Mouse (Mus musculus): ENCODE results near the gene Dbx2.

Gene Dbx2

GRCm38 (mm10) chr15:95655860-95656259 lies at the start of gene Dbx2:
TSS of gene Dbx2 (minus strand) at chr15:95655960.
- POLR2A ChIA-PET = no interaction called here
- CTCF ChIA-PET = no interaction called here

DNA sequence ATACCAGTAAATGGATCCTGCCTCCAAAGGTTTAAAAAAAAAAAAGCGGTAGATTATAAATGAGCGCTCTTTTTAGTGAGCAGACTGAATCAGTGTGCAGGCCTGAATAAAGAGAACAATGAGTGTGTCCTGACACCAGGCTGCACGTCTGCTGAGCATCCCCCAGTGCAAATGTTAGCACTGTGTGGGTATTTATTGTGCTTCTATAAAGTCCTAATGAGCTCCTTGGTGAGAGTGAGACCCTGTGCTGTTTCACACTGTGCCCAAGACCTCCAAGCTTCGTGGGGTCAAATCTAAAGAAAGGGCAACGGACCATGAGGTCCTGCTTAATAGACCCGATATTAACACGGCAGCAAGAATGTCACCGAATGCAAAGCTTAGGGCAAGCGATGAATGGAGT lies 46.4 kb upstream of the Dbx2 start:
- CTCF ChIA-PET = interaction anchor here in 1 of 4 experiments (0.6 kb wide), 1 partner anchor 657 kb away, joined by 3 read pairs; no protein-coding TSS in a partner anchor

DNA sequence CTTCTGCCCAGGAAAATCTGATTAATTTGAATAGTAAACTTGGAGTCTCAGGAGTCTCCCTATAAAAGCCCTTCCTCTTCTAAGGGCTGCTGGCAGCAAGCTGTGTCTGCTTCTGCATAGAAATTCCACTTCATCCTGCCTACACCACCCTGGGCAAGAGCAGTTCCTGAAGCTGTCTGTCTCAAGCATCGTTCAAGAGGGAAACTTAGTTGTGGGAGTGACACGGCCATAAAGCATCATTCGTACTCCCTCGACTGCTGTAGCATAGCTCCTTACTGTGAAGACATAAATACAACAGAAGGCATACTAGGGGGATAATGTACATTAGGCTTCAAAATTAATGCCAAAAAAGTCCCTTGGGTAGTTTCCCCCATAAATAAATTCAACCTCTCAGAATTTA lies 45.8 kb upstream of the Dbx2 start:
- POLR2A ChIA-PET = no interaction called here
- CTCF ChIA-PET = interaction anchor here in 1 of 4 experiments (1.5 kb wide), 1 partner anchor 24 kb away, joined by 3 read pairs; no protein-coding TSS in a partner anchor

More for the DNA sequence above, 46.4 kb upstream of the Dbx2 start:
- POLR2A ChIA-PET = interaction anchor here in 1 of 4 experiments (0.5 to 0.6 kb wide), 2 partner anchors 14 to 71 kb away, joined by 3 read pairs; no protein-coding TSS in a partner anchor

GRCm38 (mm10) chr15:95699371-95699770 lies 43.6 kb upstream of the Dbx2 start:
- POLR2A ChIA-PET = no interaction called here

DNA sequence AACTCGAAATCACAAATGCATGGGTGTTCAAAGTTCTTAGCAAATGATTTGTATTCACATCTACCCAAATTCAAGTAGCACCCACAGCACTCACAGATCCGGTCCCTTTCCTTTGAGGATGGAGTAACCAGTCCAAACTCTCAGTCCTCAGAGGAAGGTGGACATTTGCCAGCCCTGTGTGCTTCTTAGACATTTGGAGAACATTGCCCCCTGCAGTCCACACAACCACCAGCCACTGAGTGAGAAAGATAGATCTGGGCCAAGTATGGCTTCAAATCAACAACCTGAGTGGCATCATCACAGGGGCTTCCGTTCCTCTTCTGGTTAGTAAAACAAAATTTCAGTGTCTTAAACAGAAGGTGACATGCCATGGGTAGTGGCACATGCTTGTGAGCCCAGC lies 38.0 kb upstream of the Dbx2 start:
- CTCF ChIA-PET = no interaction called here

More at GRCm38 (mm10) chr15:95699371-95699770, 43.6 kb upstream of the Dbx2 start:
- CTCF ChIA-PET = interaction anchor here in 1 of 4 experiments (0.9 kb wide), 1 partner anchor 24 kb away, joined by 3 read pairs; no protein-coding TSS in a partner anchor

GRCm38 (mm10) chr15:95691594-95691993 lies 35.8 kb upstream of the Dbx2 start:
- ChIA-PET POLR2A (no interaction called here), CTCF (no interaction called here)

More for the DNA sequence above, 38.0 kb upstream of the Dbx2 start:
- POLR2A ChIA-PET = no interaction called here

DNA sequence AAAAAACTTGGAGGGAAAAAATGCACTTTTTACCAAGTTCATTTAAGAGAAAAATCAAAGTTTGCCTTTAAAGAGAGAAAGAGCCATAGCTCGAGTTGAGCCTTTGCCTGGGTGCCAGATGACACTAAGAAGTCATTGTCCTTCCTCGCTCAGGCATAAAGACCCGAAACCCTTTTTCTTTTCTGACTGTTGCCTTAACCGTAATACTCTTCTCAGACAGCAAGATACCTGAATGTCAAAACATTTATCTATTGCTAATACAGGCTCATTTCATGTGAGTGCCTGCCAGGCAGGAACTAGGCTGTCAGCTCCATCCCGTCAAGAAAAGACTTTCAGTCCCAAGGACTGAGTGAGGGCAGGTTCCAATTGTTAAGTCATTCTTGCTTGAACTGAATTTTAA lies 35.4 kb upstream of the Dbx2 start:
- POLR2A ChIA-PET = no interaction called here
- CTCF ChIA-PET = no interaction called here

GRCm38 (mm10) chr15:95682620-95683019 lies 26.9 kb upstream of the Dbx2 start:
- ChIA-PET POLR2A (no interaction called here), CTCF (no interaction called here)

DNA sequence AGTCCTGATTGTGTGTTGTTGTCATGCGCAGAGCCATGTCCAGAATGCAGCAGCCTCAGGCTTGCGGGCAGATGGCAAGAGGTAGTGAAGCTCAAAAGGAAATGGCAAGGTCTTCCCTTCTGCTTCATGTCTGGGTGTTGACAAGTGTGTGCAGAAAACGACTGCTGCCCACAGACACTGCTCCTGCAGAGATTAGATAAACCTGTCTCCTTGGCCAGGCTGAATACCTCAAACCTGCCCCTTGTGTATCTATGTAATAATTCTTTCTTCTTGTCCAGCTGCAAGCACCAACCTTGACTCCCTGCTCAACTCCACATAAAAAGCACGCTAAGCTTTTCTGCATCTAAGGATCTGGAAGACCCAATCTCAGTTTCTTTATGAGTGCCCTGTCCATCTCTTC lies 19.9 kb upstream of the Dbx2 start:
- ChIA-PET POLR2A (no interaction called here), CTCF (no interaction called here)

- POLR2A ChIA-PET = no interaction called here
- CTCF ChIA-PET = no interaction called here
Observed at GRCm38 (mm10) chr15:95675176-95675575, 19.4 kb upstream of the Dbx2 start.

DNA sequence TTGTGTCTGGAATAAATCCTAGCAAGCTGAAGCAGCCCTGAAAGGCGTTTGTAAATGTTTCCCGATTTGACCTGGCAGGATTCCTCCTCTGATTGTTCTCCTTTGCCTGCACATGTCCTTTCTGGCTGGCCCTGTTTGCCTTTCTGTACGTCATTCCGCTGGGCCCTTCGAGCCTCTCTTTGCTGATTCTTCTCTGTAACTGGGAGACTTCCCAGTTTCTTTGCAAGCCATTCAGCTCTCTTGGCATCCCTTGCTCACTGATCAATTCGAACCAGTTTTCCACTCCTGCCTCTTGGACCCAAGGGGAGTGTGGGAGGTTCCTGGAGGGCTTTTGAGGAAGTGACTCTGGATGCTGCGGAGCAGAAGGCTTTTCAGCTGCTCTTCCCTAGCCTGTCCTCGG lies 11.4 kb upstream of the Dbx2 start:
- ChIA-PET POLR2A (no interaction called here), CTCF (no interaction called here)

- CTCF ChIA-PET = no interaction called here
- POLR2A ChIA-PET = no interaction called here
Observed at GRCm38 (mm10) chr15:95665002-95665401, 9.2 kb upstream of the Dbx2 start.

- CTCF ChIA-PET = no interaction called here
- POLR2A ChIA-PET = no interaction called here
Observed at GRCm38 (mm10) chr15:95661718-95662117, 6.0 kb upstream of the Dbx2 start.

- ChIA-PET CTCF (no interaction called here), POLR2A (no interaction called here)
Observed at GRCm38 (mm10) chr15:95660368-95660767, 4.6 kb upstream of the Dbx2 start.

- ChIA-PET POLR2A (no interaction called here), CTCF (no interaction called here)
Observed at GRCm38 (mm10) chr15:95654211-95654897, 1.4 kb downstream of the Dbx2 start.

DNA sequence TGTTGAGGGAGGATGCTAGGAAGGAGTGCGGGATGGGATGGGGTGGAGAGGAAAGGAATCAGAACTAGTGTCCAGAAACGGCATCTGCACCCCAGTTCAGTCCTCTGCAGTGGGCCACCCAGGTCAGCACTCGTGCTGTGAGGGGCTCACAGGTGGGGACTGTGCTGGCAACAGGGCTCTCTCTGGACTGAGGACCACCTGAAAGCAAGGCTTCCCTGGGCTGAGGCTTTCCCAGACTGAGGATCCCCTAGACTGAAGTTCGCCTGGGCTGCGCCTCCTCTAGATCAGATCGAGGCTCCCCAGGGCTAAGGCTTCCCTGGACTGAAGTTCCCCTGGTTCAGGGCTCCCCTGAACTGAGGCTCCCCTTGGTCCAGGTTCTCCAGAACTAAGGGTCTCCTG lies 1.9 kb downstream of the Dbx2 start:
- ChIA-PET CTCF (no interaction called here), POLR2A (no interaction called here)

DNA sequence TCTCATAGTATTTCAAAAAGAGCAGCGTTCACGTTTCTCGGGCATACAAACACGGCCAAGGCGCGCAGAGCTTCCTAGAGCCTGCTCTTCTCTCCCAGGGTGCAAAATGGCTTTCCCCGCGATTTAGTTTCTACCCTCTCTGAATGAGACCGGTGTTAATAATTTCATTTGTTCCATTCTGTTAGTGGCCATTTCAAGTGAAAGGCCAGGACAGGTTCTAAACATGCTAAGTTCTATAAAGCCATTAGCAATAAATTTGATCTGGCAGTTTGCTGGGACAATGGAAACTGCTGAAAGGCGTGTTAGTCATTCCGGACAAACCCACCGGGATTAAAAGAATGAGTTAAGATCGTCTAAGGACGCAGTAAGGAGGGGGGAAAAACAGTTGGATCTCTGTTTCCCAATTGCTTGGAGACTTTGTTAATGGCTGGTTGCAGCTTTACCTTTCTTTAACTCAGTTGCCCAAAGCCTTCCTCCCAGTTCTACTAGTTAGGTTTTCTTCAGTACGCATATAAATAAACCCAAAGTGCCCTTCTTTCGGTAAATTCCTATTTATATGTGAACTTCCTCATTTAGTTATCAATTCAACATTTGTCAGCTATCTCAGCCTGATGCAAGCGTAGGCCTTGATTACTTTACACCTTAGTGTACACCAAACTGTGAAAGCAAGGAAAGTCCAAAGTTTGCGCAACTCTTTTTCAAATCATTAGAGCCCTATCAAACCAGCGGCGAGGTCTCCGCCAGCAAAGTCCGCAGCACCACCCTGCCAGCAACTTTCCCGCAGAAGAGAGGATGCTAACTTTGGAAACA lies 2.7 kb downstream of the Dbx2 start:
- ChIA-PET CTCF (no interaction called here), POLR2A (no interaction called here)

- ChIA-PET POLR2A (no interaction called here), CTCF (interaction anchor here in 1 of 4 experiments (0.8 kb wide), 1 partner anchor 74 kb away, joined by 3 read pairs; no protein-coding TSS in a partner anchor)
Observed at GRCm38 (mm10) chr15:95651824-95652223, 3.9 kb downstream of the Dbx2 start.

GRCm38 (mm10) chr15:95643505-95644029 lies 12.2 kb downstream of the Dbx2 start:
- CTCF ChIA-PET = no interaction called here

GRCm38 (mm10) chr15:95640347-95640746 lies 15.4 kb downstream of the Dbx2 start:
- POLR2A ChIA-PET = interaction anchor here in 1 of 4 experiments (0.5 kb wide), 1 partner anchor 825 kb away, joined by 3 read pairs; no protein-coding TSS in a partner anchor
- CTCF ChIA-PET = interaction anchor here in 1 of 4 experiments (0.6 kb wide), 1 partner anchor 60 kb away, joined by 3 read pairs; no protein-coding TSS in a partner anchor

More at GRCm38 (mm10) chr15:95643505-95644029, 12.2 kb downstream of the Dbx2 start:
- POLR2A ChIA-PET = interaction anchor here in 1 of 4 experiments (0.5 kb wide), 1 partner anchor 698 kb away, joined by 3 read pairs; no protein-coding TSS in a partner anchor

DNA sequence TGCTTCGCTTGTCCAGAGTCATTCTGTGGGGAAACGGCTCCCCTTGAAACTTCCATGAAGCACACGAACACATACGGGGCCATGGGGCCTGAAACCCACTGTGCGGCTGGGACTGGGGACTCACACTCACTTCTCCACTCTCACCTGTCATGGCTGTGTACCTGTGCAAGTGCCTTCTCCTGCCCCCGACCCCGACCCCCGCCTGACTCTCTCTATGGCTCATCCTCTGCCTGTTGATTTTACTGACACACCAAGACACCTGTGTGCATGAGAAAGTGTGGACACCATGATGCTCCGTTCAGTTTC lies 16.0 kb downstream of the Dbx2 start:
- CTCF ChIA-PET = no interaction called here
- POLR2A ChIA-PET = interaction anchor here in 1 of 4 experiments (0.5 kb wide), 1 partner anchor 825 kb away, joined by 3 read pairs; no protein-coding TSS in a partner anchor

All from embryonic stem cell, embryonic (primary cell).